Mouse (Mus musculus) adrenal gland, postnatal 4 days (tissue): ENCODE measurements around the gene Ltbp1. TPM values are rescaled to one million over a fixed set of nuclear protein-coding genes. Genes with fewer than 3 reads are reported as not detected.
A peak's percentile ranks its signal among the peaks of the same experiment; 100 is the strongest.

Experiments used
- DNase-seq, 2 experiments: peaks; one replicate each; pipeline ENCODE4 v3.0.0; 2021 to 2022; ENCODE audit warnings: low spot score in 2 of 2, mixed read lengths in 2 of 2
- long read RNA-seq, 2 experiments: library from polyadenylated mRNA; stranded (forward); transcript quantifications; one replicate each; pipeline ENCODE4 v2.0.0; 2021
- total RNA-seq, 2 experiments: library from RNA; stranded (reverse); gene quantifications; 2 replicates each; pipeline ENCODE4 v1.2.3; 2021

Ltbp1 gene
- total RNA-seq, result 10 to 100 TPM; 26.8 to 39.2 TPM
- long read RNA-seq, experiment 1, partial matches to known transcripts, result 0 of 3 reads
- long read RNA-seq, experiment 1, other reads (novel, unspliced or antisense), result 2 of 3 reads
- long read RNA-seq, experiment 2, partial matches to known transcripts, result 9 of 15 reads
- long read RNA-seq, experiment 2, other reads (novel, unspliced or antisense), result 4 of 15 reads

DNA sequence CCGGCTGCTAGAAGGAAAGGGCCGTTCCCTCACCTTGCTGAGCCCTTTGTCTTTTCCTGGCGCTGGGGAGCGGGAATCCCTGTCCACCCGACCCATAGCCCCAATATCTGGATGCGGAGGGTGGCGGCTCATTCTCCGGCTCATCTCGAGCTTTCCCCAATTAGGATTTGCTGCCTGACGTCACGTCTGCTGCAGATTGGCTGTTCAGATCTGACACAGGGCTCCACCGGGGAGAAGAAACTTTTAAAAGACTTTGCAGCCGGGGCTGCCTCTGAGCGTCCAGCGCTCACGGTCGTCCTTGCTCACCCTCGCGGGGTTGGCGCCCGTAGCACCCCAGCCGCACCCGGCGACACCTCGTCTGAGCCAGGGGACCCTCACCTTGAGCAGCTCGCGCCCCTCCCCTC, at the start of gene Ltbp1:
TSS of gene Ltbp1 (plus strand) at position 288 of the 404 bp plus-strand sequence.
- DNase-seq, result peak in 1 of 2 experiments; percentile 29

GRCm38 (mm10) chr17:74959481-74960245, 45.7 kb upstream of the Ltbp1 start:
- DNase-seq, result no peak

DNA sequence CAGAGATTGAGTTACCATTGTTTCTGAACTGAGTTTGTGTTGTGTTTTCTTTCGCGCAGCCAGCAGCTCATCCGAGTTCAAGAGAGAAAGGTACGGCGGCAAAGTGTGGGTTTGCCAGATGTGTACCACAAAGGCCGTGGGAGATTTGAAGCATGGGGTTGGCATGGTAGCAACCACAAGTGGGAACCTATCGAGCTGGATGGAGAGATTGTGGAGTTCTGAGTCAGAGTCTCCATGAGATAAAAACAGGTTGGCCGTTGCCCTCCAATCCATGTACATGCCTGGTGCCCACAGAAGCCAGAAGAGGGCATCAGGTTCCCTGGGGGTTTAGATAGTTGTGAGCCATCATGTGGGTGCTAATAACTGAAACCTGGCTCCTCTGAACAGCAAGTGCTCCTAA, 42.1 kb upstream of the Ltbp1 start:
- DNase-seq, result no peak

DNA sequence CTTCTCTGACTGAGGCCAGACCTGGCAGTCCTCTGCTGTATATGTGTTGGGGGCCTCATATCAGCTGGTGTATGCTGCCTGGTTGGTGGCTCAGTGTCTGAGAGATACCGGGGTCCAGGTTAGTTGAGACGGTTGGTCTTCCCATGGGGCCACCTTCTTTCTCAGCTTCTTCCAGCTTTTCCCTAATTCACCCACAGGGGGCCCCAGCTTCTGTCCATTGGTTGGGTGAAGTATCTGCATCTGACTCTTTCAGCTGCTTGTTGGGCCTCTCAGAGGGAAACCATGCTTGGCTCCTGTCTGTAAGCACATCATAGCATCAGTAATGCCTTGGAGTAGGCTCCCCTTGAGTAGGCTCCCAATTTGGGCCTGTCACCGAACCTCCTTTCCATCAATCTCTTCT, 41.5 kb upstream of the Ltbp1 start:
- no peak for DNase-seq

- no peak for DNase-seq
Measured at GRCm38 (mm10) chr17:74967298-74967848, 38.0 kb upstream of the Ltbp1 start.

- no peak for DNase-seq
Measured at GRCm38 (mm10) chr17:74968152-74968712, 37.1 kb upstream of the Ltbp1 start.

DNA sequence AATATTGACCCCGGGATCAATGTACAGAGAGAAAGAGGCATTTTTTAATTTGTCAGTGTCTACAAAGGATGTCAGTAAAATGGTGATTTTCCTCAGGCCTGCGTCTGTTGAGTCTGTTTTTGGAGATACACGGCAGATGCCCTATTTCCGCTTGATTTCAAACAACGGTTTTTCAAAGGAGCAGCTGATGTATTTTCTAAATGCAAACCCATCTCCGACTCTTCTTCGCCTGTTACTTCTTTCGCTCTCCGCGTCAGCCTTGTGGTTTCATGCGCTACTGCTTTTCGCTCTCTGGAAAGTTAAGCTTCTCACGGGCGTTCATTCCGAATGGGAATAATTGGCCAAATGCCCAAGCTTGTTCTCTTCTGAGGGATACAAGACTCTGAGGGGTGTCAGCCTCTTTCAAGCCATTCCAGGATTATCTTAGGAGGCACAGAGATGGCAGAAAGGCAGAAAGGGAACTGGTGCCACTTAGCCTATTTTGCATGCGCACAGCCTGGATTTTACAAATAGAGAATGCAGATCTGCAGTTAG, 36.6 kb upstream of the Ltbp1 start:
- no peak for DNase-seq

GRCm38 (mm10) chr17:74975192-74975591, 30.2 kb upstream of the Ltbp1 start:
- DNase-seq, result no peak

- no peak for DNase-seq
Measured at GRCm38 (mm10) chr17:74976167-74976985, 29.0 kb upstream of the Ltbp1 start.

- DNase-seq, result no peak
Measured at GRCm38 (mm10) chr17:74979767-74980166, 25.6 kb upstream of the Ltbp1 start.

- no peak for DNase-seq
Measured at GRCm38 (mm10) chr17:74981703-74982102, 23.7 kb upstream of the Ltbp1 start.

DNA sequence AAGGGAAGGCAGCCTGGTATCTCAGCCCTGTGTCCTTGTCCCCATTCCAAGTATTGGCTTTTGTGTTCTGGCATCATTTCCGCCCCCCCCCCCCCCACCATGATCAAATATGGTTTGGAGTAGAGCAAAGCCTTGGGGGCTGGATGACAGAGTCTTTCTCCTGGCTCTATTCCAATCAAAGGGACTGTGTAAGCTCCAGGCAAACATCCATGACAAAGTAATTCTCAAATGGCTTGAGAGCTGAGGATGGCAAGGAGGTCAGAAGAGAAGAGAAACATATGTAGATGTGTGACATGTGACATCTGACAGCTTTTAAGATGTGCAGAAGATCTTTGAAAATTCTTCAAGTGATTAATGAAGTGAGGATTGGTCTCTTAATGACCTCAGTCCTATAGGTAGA, 22.5 kb upstream of the Ltbp1 start:
- DNase-seq, result no peak

DNA sequence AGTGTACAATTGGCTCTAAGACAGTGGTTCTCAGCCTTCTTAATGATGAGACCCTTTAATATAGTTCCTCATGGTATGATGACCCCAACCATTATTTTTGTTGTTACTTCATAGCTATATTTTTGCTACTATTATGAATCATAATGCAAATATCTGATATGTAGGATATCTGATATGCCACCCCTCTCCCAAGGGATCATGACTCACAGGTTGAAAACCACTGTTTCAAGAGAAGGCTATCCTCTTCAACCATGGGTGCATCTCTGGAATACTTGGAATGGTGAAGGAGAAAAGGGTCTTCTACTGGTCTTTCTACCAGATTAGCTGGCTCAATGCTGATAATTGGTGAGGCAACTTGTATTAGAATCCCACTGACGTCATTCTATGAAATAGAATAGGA, 21.3 kb upstream of the Ltbp1 start:
- no peak for DNase-seq

DNA sequence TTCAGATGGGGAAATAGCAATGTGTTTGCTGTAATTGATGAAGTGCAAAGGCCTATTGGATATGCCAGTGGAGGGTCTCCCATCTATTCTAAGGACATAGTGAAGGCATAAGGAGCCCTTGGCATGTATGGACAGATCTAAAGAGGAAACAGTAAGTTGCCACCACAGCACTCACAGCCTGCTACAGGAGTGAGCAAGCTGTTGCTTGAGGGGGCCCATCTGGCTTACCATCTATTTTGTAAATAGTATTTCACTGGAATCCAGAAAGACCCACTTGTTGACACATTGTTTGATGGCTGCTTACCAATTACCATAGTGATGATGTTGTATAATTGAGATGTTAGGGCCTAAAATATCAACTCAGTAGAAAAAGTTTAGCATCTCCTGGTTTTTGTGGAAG, 20.7 kb upstream of the Ltbp1 start:
- no peak for DNase-seq

- DNase-seq, result no peak
Measured at GRCm38 (mm10) chr17:74987067-74987466, 18.3 kb upstream of the Ltbp1 start.

DNA sequence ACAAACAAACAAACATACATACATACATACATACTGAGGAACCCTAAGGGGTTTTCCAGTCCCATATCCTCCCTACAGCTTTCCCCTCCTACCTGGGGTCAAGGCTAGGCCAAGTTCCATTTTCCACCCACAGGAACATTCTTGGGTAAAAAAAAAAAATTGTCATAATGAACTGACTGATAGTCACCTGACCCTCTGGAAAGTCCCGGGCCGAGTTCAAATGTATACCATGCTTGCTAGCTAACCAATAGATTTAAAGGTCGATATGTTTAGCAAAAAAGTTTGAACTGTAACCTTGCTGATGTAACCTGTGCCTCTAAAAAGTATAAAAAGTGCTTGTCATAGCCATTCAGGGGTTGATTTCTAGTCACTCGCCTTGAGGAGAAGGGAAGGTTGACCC, 15.7 kb upstream of the Ltbp1 start:
- no peak for DNase-seq

- no peak for DNase-seq
Measured at GRCm38 (mm10) chr17:74990561-74990960, 14.8 kb upstream of the Ltbp1 start.

DNA sequence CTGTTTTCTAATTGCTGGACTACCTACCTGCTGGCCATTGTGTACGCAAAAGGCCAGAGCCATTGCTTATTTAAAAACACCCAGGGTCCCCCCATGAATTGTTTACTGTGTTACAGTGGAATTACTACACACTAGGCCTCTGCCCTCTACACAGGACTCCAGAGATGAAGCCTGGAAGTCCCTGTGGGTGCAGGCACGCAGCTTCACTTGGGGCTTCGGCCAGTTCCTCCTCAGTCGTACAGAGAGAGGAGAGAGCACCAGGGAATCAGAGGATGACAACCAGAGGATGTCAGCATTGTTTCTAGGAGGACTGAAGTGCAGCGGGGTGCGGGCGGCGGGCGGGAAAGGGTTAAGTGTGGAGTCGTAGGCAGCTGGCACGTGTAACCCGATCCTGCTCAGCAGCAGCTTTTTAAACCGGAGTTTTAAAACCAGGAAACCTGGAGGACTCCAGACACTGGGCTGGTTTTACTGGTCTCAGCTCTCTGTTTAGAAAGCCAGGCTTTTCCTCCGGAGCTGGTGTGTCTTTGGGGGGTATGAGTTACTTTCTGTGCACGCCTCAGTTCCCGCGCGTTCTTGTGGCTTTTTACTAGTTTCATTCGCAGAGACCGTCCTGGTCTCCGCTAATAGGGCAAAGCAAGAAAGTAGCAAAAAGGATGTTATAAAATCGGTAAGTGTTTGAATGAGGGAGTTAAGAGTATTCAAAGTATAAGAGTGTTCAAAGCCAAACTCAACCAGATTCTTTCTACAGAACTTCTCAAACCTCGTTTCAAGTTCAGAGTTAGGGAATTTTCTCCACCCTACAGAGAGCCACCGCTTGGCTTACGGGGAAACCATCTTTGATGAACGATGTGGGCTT, 11.4 kb upstream of the Ltbp1 start:
- no peak for DNase-seq

DNA sequence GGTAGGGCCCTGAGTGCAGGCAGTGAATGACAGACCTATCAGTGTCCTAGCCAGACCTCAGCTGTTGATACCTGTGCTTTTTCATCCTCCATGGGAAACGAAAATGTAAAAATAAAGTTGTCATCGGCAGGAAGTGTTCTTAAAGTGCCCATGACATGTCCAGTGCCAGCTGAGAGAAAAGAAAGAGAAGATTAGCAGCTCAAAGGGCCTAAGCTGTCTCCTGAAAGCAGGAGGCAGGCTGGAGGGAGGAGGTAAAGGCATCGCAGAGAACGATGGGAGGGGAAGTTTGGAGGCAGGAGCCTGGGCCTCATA, 10.8 kb upstream of the Ltbp1 start:
- DNase-seq, result no peak

DNA sequence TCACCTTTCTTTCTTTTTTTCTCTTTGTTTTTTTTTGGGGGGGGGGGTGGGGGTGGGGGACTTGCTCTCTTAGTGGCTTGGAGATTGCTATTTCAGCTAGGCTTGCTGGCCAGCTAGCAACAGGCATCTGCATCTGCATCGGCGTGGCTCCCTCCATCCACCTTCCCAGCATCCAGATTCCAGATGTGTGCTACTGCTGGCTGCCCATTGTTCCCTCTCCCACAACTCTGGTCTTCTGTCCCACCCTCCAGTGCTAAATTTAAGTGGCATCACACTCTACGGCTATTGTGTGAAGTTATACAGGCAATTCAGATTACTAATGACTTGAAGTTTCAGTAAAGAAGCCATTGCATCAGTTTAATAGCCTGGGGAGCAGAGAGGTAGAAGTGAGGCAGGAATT, 10.1 kb upstream of the Ltbp1 start:
- DNase-seq, result no peak
